Mouse (Mus musculus): Measurements from ENCODE around the gene Nphp3. TPM values are rescaled to one million over a fixed set of nuclear protein-coding genes. Genes with fewer than 3 reads are reported as not detected.

The Nphp3 gene
- polyA plus RNA-seq, 1 experiment = 1.2 TPM

GRCm38 (mm10) chr9:104043676-104044075, 41.3 kb downstream of the Nphp3 start:
- Histone ChIP-seq H3K4me3 (ENCODE audit: insufficient read depth, poor library complexity, severe bottlenecking) (no peak overlapping the region), H3K79me2 (ENCODE audit: control insufficient read depth, insufficient read depth) (no peaks in the 10 kb centered on the region), H3ac (ENCODE audit: control insufficient read depth, insufficient read length, low read depth) (no peak overlapping the region), H3K36me3 (ENCODE audit: control insufficient read depth, insufficient read depth) (peaks cover 15% of the 10 kb centered on the region), H3K27me3 (ENCODE audit: control insufficient read depth, insufficient read depth, insufficient read length) (no peaks in the 10 kb centered on the region), H3K79me3 (ENCODE audit: low read depth) (no peaks in the 10 kb centered on the region)
- TF ChIP-seq CTCF (IDR thresholded peaks at IDR 0.05; ENCODE audit: control insufficient read depth, insufficient read depth, insufficient read length) = no peak
- no peak for TF ChIP-seq USF1 (IDR thresholded peaks at IDR 0.05; ENCODE audit: low read depth)
- no peak for TF ChIP-seq FOSL1 (IDR thresholded peaks at IDR 0.05; ENCODE audit: insufficient read depth, low read length, poor library complexity, severe bottlenecking)
- no peak for TF ChIP-seq MAX (IDR thresholded peaks at IDR 0.05)
- TF ChIP-seq CEBPB (IDR thresholded peaks at IDR 0.05; ENCODE audit: low read depth) = no peak
- TF ChIP-seq MYOG (IDR thresholded peaks at IDR 0.05; ENCODE audit: control insufficient read depth, extremely low read depth, insufficient read length) = no peak
- no peak for TF ChIP-seq MYOD1 (IDR thresholded peaks at IDR 0.05; ENCODE audit: control insufficient read depth, insufficient read length, low read depth)

- Histone ChIP-seq H3ac (ENCODE audit: control insufficient read depth, insufficient read length, low read depth) (no peak overlapping the region), H3K27me3 (ENCODE audit: control insufficient read depth, insufficient read depth, insufficient read length) (no peaks in the 10 kb centered on the region), H3K79me3 (ENCODE audit: low read depth) (no peaks in the 10 kb centered on the region), H3K36me3 (ENCODE audit: control insufficient read depth, insufficient read depth) (peaks cover 57% of the 10 kb centered on the region), H3K4me3 (ENCODE audit: insufficient read depth, poor library complexity, severe bottlenecking) (no peak overlapping the region), H3K79me2 (ENCODE audit: control insufficient read depth, insufficient read depth) (no peaks in the 10 kb centered on the region)
- TF ChIP-seq MYOD1 (IDR thresholded peaks at IDR 0.05; ENCODE audit: control insufficient read depth, insufficient read length, low read depth) (no peak), MAX (IDR thresholded peaks at IDR 0.05) (no peak), MYOG (IDR thresholded peaks at IDR 0.05; ENCODE audit: control insufficient read depth, extremely low read depth, insufficient read length) (no peak), FOSL1 (IDR thresholded peaks at IDR 0.05; ENCODE audit: insufficient read depth, low read length, poor library complexity, severe bottlenecking) (no peak), USF1 (IDR thresholded peaks at IDR 0.05; ENCODE audit: low read depth) (no peak), CEBPB (IDR thresholded peaks at IDR 0.05; ENCODE audit: low read depth) (no peak), CTCF (IDR thresholded peaks at IDR 0.05; ENCODE audit: control insufficient read depth, insufficient read depth, insufficient read length) (no peak)
Observed at GRCm38 (mm10) chr9:104051028-104051427, 48.7 kb downstream of the Nphp3 start.

GRCm38 (mm10) chr9:104062430-104063243, 60.3 kb downstream of the Nphp3 start, which contains the start of gene Uba5:
Uba5 (minus strand) TSS chr9:104063134.
- Histone ChIP-seq H3K27me3 (ENCODE audit: control insufficient read depth, insufficient read depth, insufficient read length) (no peaks in the 10 kb centered on the region), H3K4me3 (ENCODE audit: insufficient read depth, poor library complexity, severe bottlenecking) (peak within 1 kb of the TSS; percentile 92), H3K79me3 (ENCODE audit: low read depth) (peaks cover 13% of the 10 kb centered on the region), H3K79me2 (ENCODE audit: control insufficient read depth, insufficient read depth) (peaks cover 28% of the 10 kb centered on the region), H3ac (ENCODE audit: control insufficient read depth, insufficient read length, low read depth) (peak within 1 kb of the TSS; percentile 97), H3K36me3 (ENCODE audit: control insufficient read depth, insufficient read depth) (peaks cover 6% of the 10 kb centered on the region)
- TF ChIP-seq MYOD1 (IDR thresholded peaks at IDR 0.05; ENCODE audit: control insufficient read depth, insufficient read length, low read depth) (no peak), CTCF (IDR thresholded peaks at IDR 0.05; ENCODE audit: control insufficient read depth, insufficient read depth, insufficient read length) (no peak), CEBPB (IDR thresholded peaks at IDR 0.05; ENCODE audit: low read depth) (no peak), FOSL1 (IDR thresholded peaks at IDR 0.05; ENCODE audit: insufficient read depth, low read length, poor library complexity, severe bottlenecking) (no peak), USF1 (IDR thresholded peaks at IDR 0.05; ENCODE audit: low read depth) (no peak), MYOG (IDR thresholded peaks at IDR 0.05; ENCODE audit: control insufficient read depth, extremely low read depth, insufficient read length) (no peak), MAX (IDR thresholded peaks at IDR 0.05) (no peak)

- Histone ChIP-seq H3K27me3 (ENCODE audit: control insufficient read depth, insufficient read depth, insufficient read length) (no peaks in the 10 kb centered on the region), H3ac (ENCODE audit: control insufficient read depth, insufficient read length, low read depth) (peak within 1 kb of the TSS; percentile 97), H3K79me3 (ENCODE audit: low read depth) (peaks cover 13% of the 10 kb centered on the region), H3K79me2 (ENCODE audit: control insufficient read depth, insufficient read depth) (peaks cover 28% of the 10 kb centered on the region), H3K4me3 (ENCODE audit: insufficient read depth, poor library complexity, severe bottlenecking) (peak within 1 kb of the TSS; percentile 92), H3K36me3 (ENCODE audit: control insufficient read depth, insufficient read depth) (peaks cover under 1% of the 10 kb centered on the region)
- TF ChIP-seq CTCF (IDR thresholded peaks at IDR 0.05; ENCODE audit: control insufficient read depth, insufficient read depth, insufficient read length) (no peak), FOSL1 (IDR thresholded peaks at IDR 0.05; ENCODE audit: insufficient read depth, low read length, poor library complexity, severe bottlenecking) (no peak), MYOD1 (IDR thresholded peaks at IDR 0.05; ENCODE audit: control insufficient read depth, insufficient read length, low read depth) (no peak), MYOG (IDR thresholded peaks at IDR 0.05; ENCODE audit: control insufficient read depth, extremely low read depth, insufficient read length) (no peak), CEBPB (IDR thresholded peaks at IDR 0.05; ENCODE audit: low read depth) (no peak), MAX (IDR thresholded peaks at IDR 0.05) (no peak), USF1 (IDR thresholded peaks at IDR 0.05; ENCODE audit: low read depth) (no peak)
Observed at GRCm38 (mm10) chr9:104063244-104063961, 61.1 kb downstream of the Nphp3 start, which contains the start of gene Acad11. Acad11 (plus strand) TSS chr9:104063377.

DNA sequence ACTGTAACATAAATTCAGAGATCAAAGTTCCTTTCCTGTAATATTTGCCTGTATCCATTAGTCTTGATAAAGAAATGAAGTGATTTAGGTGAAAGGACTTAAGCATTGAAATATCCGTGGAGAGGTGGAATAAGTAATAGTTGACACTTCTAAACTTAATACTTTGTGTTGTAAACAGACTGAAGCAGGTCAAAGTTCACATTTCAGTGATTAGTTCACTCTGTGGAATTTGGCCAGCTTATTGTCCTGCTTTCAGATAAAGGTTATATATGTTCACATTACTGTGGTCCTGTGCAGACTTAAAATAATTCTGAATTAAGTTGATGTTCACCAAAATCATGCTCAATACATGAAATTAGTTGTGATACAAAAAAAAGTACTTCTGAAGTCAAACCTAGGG, 62.2 kb downstream of the Nphp3 start:
- TF ChIP-seq MYOG (IDR thresholded peaks at IDR 0.05; ENCODE audit: control insufficient read depth, extremely low read depth, insufficient read length) = no peak
- no peak for TF ChIP-seq CEBPB (IDR thresholded peaks at IDR 0.05; ENCODE audit: low read depth)
- no peak for TF ChIP-seq MYOD1 (IDR thresholded peaks at IDR 0.05; ENCODE audit: control insufficient read depth, insufficient read length, low read depth)
- TF ChIP-seq FOSL1 (IDR thresholded peaks at IDR 0.05; ENCODE audit: insufficient read depth, low read length, poor library complexity, severe bottlenecking) = no peak
- no peak for TF ChIP-seq CTCF (IDR thresholded peaks at IDR 0.05; ENCODE audit: control insufficient read depth, insufficient read depth, insufficient read length)
- TF ChIP-seq MAX (IDR thresholded peaks at IDR 0.05) = no peak
- TF ChIP-seq USF1 (IDR thresholded peaks at IDR 0.05; ENCODE audit: low read depth) = no peak
- Histone ChIP-seq H3ac (ENCODE audit: control insufficient read depth, insufficient read length, low read depth) (no peak overlapping the region), H3K36me3 (ENCODE audit: control insufficient read depth, insufficient read depth) (no peaks in the 10 kb centered on the region), H3K27me3 (ENCODE audit: control insufficient read depth, insufficient read depth, insufficient read length) (no peaks in the 10 kb centered on the region), H3K79me2 (ENCODE audit: control insufficient read depth, insufficient read depth) (peaks cover 28% of the 10 kb centered on the region), H3K79me3 (ENCODE audit: low read depth) (peaks cover 13% of the 10 kb centered on the region), H3K4me3 (ENCODE audit: insufficient read depth, poor library complexity, severe bottlenecking) (no peak overlapping the region)

All from C2C12 (cell line).